Mouse (Mus musculus) cortical plate, adult 2 months (tissue): ENCODE data around the gene Spred3.

Experiments used
- CTCF ChIP-seq: fragments of 200-500 bp; IDR thresholded peaks from 2 replicates; pipeline ENCODE4 v1.5.1; 2011; ENCODE audit warnings: mild to moderate bottlenecking, control low read depth, low read length; ENCODE audit not compliant: insufficient read depth; ENCODE audit errors: extremely low read depth
- POLR2A ChIP-seq: fragments of 200-500 bp; IDR thresholded peaks from 2 replicates; pipeline ENCODE4 v1.6.1; 2011; ENCODE audit warnings: mild to moderate bottlenecking, low read length, control low read depth; ENCODE audit not compliant: insufficient read depth; ENCODE audit errors: extremely low read depth

- no peak for TF ChIP-seq CTCF
- TF ChIP-seq POLR2A, result no peak
These were observed 44.0 kb upstream of the Spred3 start for GRCm38 (mm10) chr7:29214236-29214635.
